Mouse (Mus musculus) heart, embryonic 11.5 days (tissue): ENCODE results near the gene Heatr9. TPM values are rescaled to one million over a fixed set of nuclear protein-coding genes. Genes with fewer than 3 reads are reported as not detected.

Experiments used
- ATAC-seq: fragments of 200-750 bp; cut with Nextera tagmentation; replicated peaks from 2 replicates; pipeline ENCODE4 v1.8.0; 2017; ENCODE audit warnings: moderate library complexity; ENCODE audit not compliant: insufficient number of reproducible peaks, low FRiP score, low TSS enrichment
- H3K27ac ChIP-seq: fragments of 300-500 bp; sonication (generic); 2 replicates; pipeline ENCODE4 v1.5.1; 2014; ENCODE audit warnings: mild to moderate bottlenecking, low read depth, low read length
- H3K27me3 ChIP-seq: fragments of 300-500 bp; sonication (generic); 2 replicates; pipeline ENCODE4 v1.6.1; 2014; ENCODE audit warnings: mild to moderate bottlenecking, low read length, mixed read lengths; ENCODE audit not compliant: control insufficient read depth, insufficient read depth
- H3K36me3 ChIP-seq: fragments of 300-500 bp; sonication (generic); 2 replicates; pipeline ENCODE4 v1.6.1; 2014; ENCODE audit warnings: mild to moderate bottlenecking, low read length, moderate library complexity, mixed read lengths; ENCODE audit not compliant: control insufficient read depth, insufficient read depth
- H3K4me1 ChIP-seq: fragments of 300-500 bp; sonication (generic); 2 replicates; pipeline ENCODE4 v1.6.1; 2014; ENCODE audit warnings: low read length; ENCODE audit not compliant: control insufficient read depth, insufficient read depth
- H3K4me2 ChIP-seq: fragments of 300-500 bp; sonication (generic); 2 replicates; pipeline ENCODE4 v1.6.1; 2014; ENCODE audit warnings: mild to moderate bottlenecking, moderate library complexity
- H3K4me3 ChIP-seq: fragments of 300-500 bp; sonication (generic); 2 replicates; pipeline ENCODE4 v1.5.1; 2014; ENCODE audit warnings: low read depth, low read length
- H3K9ac ChIP-seq: fragments of 300-500 bp; sonication (generic); 2 replicates; pipeline ENCODE4 v1.6.1; 2014; ENCODE audit warnings: mild to moderate bottlenecking, low read depth, low read length, moderate library complexity
- H3K9me3 ChIP-seq: fragments of 300-500 bp; sonication (generic); replicated peaks from 2 replicates; pipeline ENCODE4 v1.6.1; 2016; ENCODE audit warnings: low read length; ENCODE audit not compliant: control insufficient read depth
- WGBS: fragments of 180-500 bp; shearing (Covaris S2); extraction: QIAGEN DNeasy Blood & Tissue Kit; methylation state at CpG from one replicate; pipeline ENCODE4 v1.1.7; 2014; ENCODE audit not compliant: insufficient replicate concordance; 5-methylcytosine and 5-hydroxymethylcytosine counted together
- polyA plus RNA-seq: library from polyadenylated mRNA; unstranded; fragments of >200 nt; fragmentation: Nextera tagmentation; extraction: Ambion mirVana; gene quantifications from 2 replicates; pipeline ENCODE4 v1.2.1, GENCODE M21; 2014

Heatr9 gene
- polyA plus RNA-seq, 1 experiment from 2014 or later = not detected

- H3K36me3 ChIP-seq = no peaks in the 10 kb centered on the region
- no peak overlapping the region for H3K4me3 ChIP-seq
- peaks cover 17% of the 10 kb centered on the region for H3K27me3 ChIP-seq
- no peak overlapping the region for H3K4me2 ChIP-seq
- H3K9me3 ChIP-seq = no peaks in the 10 kb centered on the region
- H3K4me1 ChIP-seq = peaks cover 24% of the 10 kb centered on the region
- no peak overlapping the region for H3K27ac ChIP-seq
- H3K9ac ChIP-seq = no peak overlapping the region
- ATAC-seq = no peak
- WGBS = 93% methylated on average over 3 of the region's 3 CpGs
Measured at GRCm38 (mm10) chr11:83468765-83469164, 53.2 kb downstream of the Heatr9 start.

GRCm38 (mm10) chr11:83467120-83467652 lies 54.8 kb downstream of the Heatr9 start:
- ATAC-seq = peak; percentile 68; the same call in 1 of the 2 replicates
- no peaks in the 10 kb centered on the region for H3K36me3 ChIP-seq
- H3K4me3 ChIP-seq = no peak overlapping the region
- WGBS = 23% methylated on average over 11 of the region's 11 CpGs
- no peaks in the 10 kb centered on the region for H3K9me3 ChIP-seq
- H3K27ac ChIP-seq = no peak overlapping the region
- peaks cover 20% of the 10 kb centered on the region for H3K27me3 ChIP-seq
- H3K9ac ChIP-seq = no peak overlapping the region
- H3K4me1 ChIP-seq = peaks cover 25% of the 10 kb centered on the region
- H3K4me2 ChIP-seq = peak overlapping the region; percentile 17; the same call in 1 of the 2 replicates

DNA sequence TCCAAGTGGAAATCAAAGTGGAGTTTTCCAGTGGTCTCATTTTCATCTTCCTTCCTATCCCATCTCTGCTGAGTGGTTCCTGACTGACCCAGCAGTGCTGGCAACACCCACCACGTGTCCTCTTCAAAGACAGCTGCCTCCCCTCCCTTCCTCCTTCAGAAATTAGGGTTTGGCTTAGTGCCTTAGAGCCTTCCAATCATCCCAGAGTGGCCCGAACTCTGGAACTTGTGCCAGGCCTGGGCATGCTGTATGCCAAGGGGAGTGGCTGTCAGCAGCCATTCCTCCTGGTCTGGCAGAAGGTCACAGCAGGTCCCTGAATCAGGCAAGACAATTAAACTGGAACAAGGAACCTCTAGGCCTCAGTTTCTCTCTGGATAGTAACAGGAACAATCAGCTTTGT lies 56.0 kb downstream of the Heatr9 start:
- Histone ChIP-seq H3K4me2 (no peak overlapping the region), H3K36me3 (no peaks in the 10 kb centered on the region), H3K27ac (no peak overlapping the region), H3K4me1 (peaks cover 26% of the 10 kb centered on the region), H3K4me3 (no peak overlapping the region), H3K27me3 (peaks cover 27% of the 10 kb centered on the region), H3K9ac (no peak overlapping the region), H3K9me3 (no peaks in the 10 kb centered on the region)
- ATAC-seq = no peak
- 41% methylated on average over 2 of the region's 2 CpGs for WGBS

DNA sequence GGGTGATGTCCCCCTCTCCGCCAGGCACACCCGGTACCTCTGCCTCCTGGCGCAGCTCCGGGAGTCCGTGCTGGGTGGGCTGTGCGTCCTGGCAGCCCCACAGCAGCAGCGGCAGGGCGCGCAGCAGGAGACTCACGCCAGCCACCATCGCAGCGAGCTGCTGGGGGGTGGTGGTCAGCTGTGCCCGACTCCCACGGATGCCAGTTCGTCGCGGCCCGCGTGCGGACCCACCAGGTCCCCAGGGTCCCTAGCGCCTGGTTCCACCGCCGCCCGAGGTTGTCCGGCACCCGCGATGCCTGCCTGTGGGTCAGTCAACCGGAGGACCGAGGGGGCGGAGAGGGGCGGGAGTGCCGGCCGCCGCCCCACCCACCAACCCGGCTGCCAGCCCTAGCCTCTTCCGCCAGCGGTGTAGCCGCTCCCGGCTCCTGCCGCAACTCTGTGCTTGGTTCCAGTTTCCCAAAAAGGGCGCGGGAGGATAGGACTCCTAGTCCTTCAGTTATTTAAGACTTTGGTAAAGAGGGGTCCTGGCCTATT lies 59.2 kb downstream of the Heatr9 start, which contains the start of gene Mmp28:
Gene Mmp28 (minus strand): TSS at position 361 of the 534 bp plus-strand sequence.
- no peaks in the 10 kb centered on the region for H3K36me3 ChIP-seq
- no peak within 1 kb of the TSS; the same call in 1 of the 2 replicates for H3K27ac ChIP-seq
- peak within 1 kb of the TSS; percentile 77 for H3K9ac ChIP-seq
- H3K4me2 ChIP-seq = peak within 1 kb of the TSS; percentile 86
- H3K4me3 ChIP-seq = peak within 1 kb of the TSS; percentile 65
- ATAC-seq = no peak
- H3K9me3 ChIP-seq = no peaks in the 10 kb centered on the region
- 0% methylated on average over 42 of the region's 42 CpGs for WGBS
- peaks cover 27% of the 10 kb centered on the region for H3K27me3 ChIP-seq
- H3K4me1 ChIP-seq = peaks cover 23% of the 10 kb centered on the region

Other genes with a start within 250 kb of the Heatr9 start
- 3.1 and 3.9 TPM in 2 replicates for gene Slfn14, start 235.4 kb downstream of the Heatr9 start, polyA plus RNA-seq
- 51.5 and 66.1 TPM in 2 replicates for gene Ap2b1, start 223.2 kb downstream of the Heatr9 start, polyA plus RNA-seq
- 9.6 and 9.7 TPM in 2 replicates for gene Pex12, start 219.6 kb downstream of the Heatr9 start, polyA plus RNA-seq
- gene Rasl10b, start 113.0 kb downstream of the Heatr9 start, polyA plus RNA-seq = 4.4 and 5.3 TPM in 2 replicates
- gene Gas2l2, start 92.7 kb downstream of the Heatr9 start, polyA plus RNA-seq = 0.10 and 0.14 TPM in 2 replicates
- 2.1 and 2.3 TPM in 2 replicates for gene 1700020L24Rik, start 84.5 kb downstream of the Heatr9 start, polyA plus RNA-seq
- gene Mmp28, start 59.1 kb downstream of the Heatr9 start, polyA plus RNA-seq = 3.3 and 5.6 TPM in 2 replicates
- 6.0 and 15.1 TPM in 2 replicates for gene Taf15, start 49.1 kb downstream of the Heatr9 start, polyA plus RNA-seq
- gene Ccl5, start 8.3 kb upstream of the Heatr9 start, polyA plus RNA-seq = 0.35 TPM in 1 of 2 replicates, not detected in the other
- 0.48 and 1.2 TPM in 2 replicates for gene Ccl9, start 56.5 kb upstream of the Heatr9 start, polyA plus RNA-seq
- gene Ccl6, start 70.9 kb upstream of the Heatr9 start, polyA plus RNA-seq = 0.65 and 0.97 TPM in 2 replicates
- gene Rpl9-ps1, start 123.4 kb upstream of the Heatr9 start, polyA plus RNA-seq = not detected in 2 replicates
- gene Ccl3, start 127.2 kb upstream of the Heatr9 start, polyA plus RNA-seq = 1.4 and 1.5 TPM in 2 replicates
- gene Ccl4, start 140.4 kb upstream of the Heatr9 start, polyA plus RNA-seq = 0.26 TPM in 1 of 2 replicates, not detected in the other
- 0.66 TPM in 1 of 2 replicates, not detected in the other for gene Wfdc17, start 181.8 kb upstream of the Heatr9 start, polyA plus RNA-seq
- gene Wfdc18, start 186.8 kb upstream of the Heatr9 start, polyA plus RNA-seq = 1.6 TPM in 2 replicates
- not detected in 2 replicates for gene Wfdc21, start 224.8 kb upstream of the Heatr9 start, polyA plus RNA-seq
- 13.5 and 16.1 TPM in 2 replicates for gene Heatr6, start 231.5 kb upstream of the Heatr9 start, polyA plus RNA-seq